Mouse (Mus musculus): ENCODE data around the gene Gnat1.

Gene Gnat1

GRCm38 (mm10) chr9:107627387-107628255, 51.9 kb downstream of the Gnat1 start:
- DNase-seq (ENCODE audit: low spot score in 2 of 2) = no peak

DNA sequence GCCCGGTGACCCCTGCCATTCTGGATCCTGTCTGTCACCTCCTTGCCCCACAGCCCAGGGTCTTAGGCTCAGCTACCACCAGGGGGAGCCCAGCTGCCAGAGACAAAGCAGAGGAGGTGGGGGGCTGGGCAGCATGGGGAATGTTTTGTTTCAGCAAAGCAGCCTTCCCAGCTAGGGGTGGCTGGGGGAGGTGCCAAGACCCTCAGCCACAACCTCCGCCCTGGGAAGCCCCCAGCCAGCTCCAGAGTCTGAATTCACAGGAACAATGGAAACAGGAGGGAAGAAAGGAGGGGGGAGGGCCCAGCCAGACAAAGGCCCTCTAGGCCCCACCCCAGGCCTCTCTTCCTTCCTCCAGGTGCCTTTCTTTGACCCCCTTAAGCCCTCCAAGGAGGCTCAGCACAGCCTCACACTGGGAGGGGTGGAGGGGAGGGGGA, 52.7 kb downstream of the Gnat1 start:
- peak; percentile 71 to 75 for DNase-seq (ENCODE audit: low spot score in 2 of 2)

- no peak for DNase-seq (ENCODE audit: low spot score in 2 of 2)
Observed at GRCm38 (mm10) chr9:107626158-107626843, 53.2 kb downstream of the Gnat1 start.

- DNase-seq (ENCODE audit: low spot score in 2 of 2) = no peak
Observed at GRCm38 (mm10) chr9:107625351-107626128, 54.0 kb downstream of the Gnat1 start.

DNA sequence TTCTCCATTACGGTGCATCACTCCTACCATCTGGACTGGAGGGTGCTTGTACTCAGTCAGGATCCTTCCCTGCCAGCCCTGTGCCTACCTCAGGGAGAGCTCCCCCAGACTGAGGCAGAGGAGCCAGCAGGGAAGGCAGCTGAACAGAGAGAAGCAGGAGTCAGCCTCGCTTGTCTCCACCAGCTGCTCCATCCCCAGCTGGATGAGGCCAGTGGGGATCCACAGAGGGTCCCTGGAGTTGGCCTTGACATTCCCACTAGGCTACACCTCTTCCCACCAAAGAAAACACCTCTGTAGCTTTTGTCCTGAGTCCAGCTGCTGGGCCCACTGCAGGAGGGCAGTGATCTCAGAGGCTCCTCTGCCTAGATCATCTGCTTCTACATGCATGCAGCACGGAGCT, 54.6 kb downstream of the Gnat1 start:
- DNase-seq (ENCODE audit: low spot score in 2 of 2) = no peak

GRCm38 (mm10) chr9:107624539-107624938, 55.0 kb downstream of the Gnat1 start:
- no peak for DNase-seq (ENCODE audit: low spot score in 2 of 2)
